Mouse (Mus musculus): ENCODE data around the gene Adarb1. TPM values are rescaled to one million over a fixed set of nuclear protein-coding genes. Genes with fewer than 3 reads are reported as not detected.

The Adarb1 gene
- polyA plus RNA-seq, 1 experiment: 3.3 TPM

DNA sequence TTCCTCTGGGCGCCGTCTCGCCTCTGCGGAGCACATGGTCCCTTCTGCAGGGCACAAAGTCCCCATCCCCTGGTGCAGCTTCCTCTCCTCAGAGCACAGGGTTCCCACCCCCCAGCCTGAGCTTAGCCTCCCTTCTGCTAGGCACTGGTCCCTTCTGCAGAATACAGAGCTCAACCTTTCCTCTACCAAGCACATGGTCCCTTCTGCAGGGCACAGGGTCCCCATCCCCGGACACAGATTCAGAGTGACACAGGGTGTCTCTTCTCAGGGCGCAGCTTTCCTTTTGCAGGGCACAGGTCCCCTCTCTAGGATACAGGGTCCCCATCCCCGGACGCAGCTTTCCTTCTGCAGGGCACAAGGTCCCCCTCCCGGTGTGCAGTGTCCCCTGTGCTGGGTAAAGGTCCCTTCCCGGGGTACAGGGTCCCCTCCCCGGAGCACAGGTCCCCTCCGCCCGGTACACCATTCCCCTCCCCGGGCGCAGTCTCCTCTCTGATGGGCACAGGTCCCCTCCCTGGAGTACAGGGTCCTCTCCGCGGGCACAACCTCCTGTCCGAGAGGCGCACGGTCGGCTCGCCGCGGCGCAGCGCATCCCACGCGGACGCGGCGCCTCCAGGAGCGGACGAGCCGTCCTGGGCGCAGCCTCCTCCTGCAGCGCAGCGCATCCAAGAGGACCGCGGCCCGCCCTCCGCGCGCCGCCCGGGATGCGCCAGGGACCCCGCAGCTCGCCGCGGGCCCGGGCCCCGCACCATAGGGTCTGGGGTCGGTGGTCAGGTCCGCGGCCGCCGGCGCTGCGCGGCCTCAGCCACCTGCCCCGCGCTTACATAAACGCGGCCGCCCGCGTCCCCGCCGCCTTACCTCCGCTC lies 599 bp downstream of the Adarb1 start:
- Histone ChIP-seq H3K79me3 (ENCODE audit: low read depth) (peaks cover 2% of the 10 kb centered on the region), H3K4me3 (ENCODE audit: insufficient read depth, poor library complexity, severe bottlenecking) (peak overlapping the region; percentile 56), H3ac (ENCODE audit: control insufficient read depth, insufficient read length, low read depth) (peak overlapping the region; percentile 75), H3K27me3 (ENCODE audit: control insufficient read depth, insufficient read depth, insufficient read length) (no peaks in the 10 kb centered on the region), H3K79me2 (ENCODE audit: control insufficient read depth, insufficient read depth) (peaks cover 20% of the 10 kb centered on the region), H3K36me3 (ENCODE audit: control insufficient read depth, insufficient read depth) (no peaks in the 10 kb centered on the region)
- no peak for TF ChIP-seq CEBPB (IDR thresholded peaks at IDR 0.05; ENCODE audit: low read depth)
- no peak for TF ChIP-seq MYOD1 (IDR thresholded peaks at IDR 0.05; ENCODE audit: control insufficient read depth, insufficient read length, low read depth)
- no peak for TF ChIP-seq MYOG (IDR thresholded peaks at IDR 0.05; ENCODE audit: control insufficient read depth, extremely low read depth, insufficient read length)
- no peak for TF ChIP-seq FOSL1 (IDR thresholded peaks at IDR 0.05; ENCODE audit: insufficient read depth, low read length, poor library complexity, severe bottlenecking)
- no peak for TF ChIP-seq USF1 (IDR thresholded peaks at IDR 0.05; ENCODE audit: low read depth)
- no peak for TF ChIP-seq CTCF (IDR thresholded peaks at IDR 0.05; ENCODE audit: control insufficient read depth, insufficient read depth, insufficient read length)

DNA sequence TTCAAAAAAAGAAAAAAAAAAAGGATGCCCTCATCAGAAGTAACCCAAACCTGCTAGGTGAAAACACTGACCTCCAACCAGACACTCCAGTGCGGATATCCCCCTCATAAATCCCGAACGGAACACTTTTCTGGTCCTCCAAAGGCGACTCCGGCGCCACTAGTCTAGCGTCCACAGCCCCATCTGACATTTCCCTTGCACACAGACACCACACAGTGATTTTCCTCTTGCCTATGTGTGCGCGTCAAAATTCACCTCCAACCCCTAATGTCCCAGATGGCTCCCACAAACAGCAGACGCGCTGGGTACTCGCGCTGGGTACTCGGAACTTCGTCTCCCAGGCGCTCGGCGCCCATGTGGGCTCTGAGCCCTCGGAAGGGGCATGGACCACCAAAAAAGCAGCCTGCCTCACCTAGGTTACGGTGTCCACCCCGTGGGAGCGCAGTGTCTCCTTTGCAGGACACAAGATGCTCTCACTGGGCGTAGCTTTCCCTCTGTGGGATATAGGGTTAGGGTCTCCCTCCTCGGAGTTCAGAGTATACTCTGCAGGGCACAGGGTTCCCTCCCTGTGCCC lies 1.3 kb downstream of the Adarb1 start:
- Histone ChIP-seq H3K79me3 (ENCODE audit: low read depth) (peaks cover 2% of the 10 kb centered on the region), H3K36me3 (ENCODE audit: control insufficient read depth, insufficient read depth) (no peaks in the 10 kb centered on the region), H3ac (ENCODE audit: control insufficient read depth, insufficient read length, low read depth) (peak overlapping the region; percentile 75), H3K27me3 (ENCODE audit: control insufficient read depth, insufficient read depth, insufficient read length) (no peaks in the 10 kb centered on the region), H3K79me2 (ENCODE audit: control insufficient read depth, insufficient read depth) (peaks cover 20% of the 10 kb centered on the region), H3K4me3 (ENCODE audit: insufficient read depth, poor library complexity, severe bottlenecking) (peak overlapping the region; percentile 56)
- TF ChIP-seq MAX (IDR thresholded peaks at IDR 0.05) (no peak), FOSL1 (IDR thresholded peaks at IDR 0.05; ENCODE audit: insufficient read depth, low read length, poor library complexity, severe bottlenecking) (no peak), CEBPB (IDR thresholded peaks at IDR 0.05; ENCODE audit: low read depth) (no peak), MYOD1 (IDR thresholded peaks at IDR 0.05; ENCODE audit: control insufficient read depth, insufficient read length, low read depth) (no peak), CTCF (IDR thresholded peaks at IDR 0.05; ENCODE audit: control insufficient read depth, insufficient read depth, insufficient read length) (no peak), USF1 (IDR thresholded peaks at IDR 0.05; ENCODE audit: low read depth) (no peak), MYOG (IDR thresholded peaks at IDR 0.05; ENCODE audit: control insufficient read depth, extremely low read depth, insufficient read length) (no peak)

DNA sequence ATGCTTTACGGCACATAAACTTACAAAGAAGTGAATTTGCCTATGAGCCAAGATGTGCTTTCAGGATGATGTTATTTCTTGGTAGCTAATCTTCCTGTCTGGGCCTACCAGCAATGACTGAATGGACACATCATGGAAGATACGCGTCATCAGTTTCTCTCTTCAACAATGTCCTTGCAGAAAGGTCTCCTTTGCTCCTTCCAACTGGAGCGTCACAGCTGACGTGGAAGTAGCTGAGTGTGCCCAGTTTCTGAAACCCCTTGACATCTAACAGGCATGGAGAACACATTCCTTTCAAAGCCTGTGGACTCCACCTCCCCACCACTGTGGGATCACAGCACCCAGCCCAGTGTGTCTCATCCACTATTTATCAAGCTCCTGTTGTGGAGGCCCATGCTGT lies 2.2 kb downstream of the Adarb1 start:
- TF ChIP-seq FOSL1 (IDR thresholded peaks at IDR 0.05; ENCODE audit: insufficient read depth, low read length, poor library complexity, severe bottlenecking) (no peak), CEBPB (IDR thresholded peaks at IDR 0.05; ENCODE audit: low read depth) (no peak), USF1 (IDR thresholded peaks at IDR 0.05; ENCODE audit: low read depth) (no peak), CTCF (IDR thresholded peaks at IDR 0.05; ENCODE audit: control insufficient read depth, insufficient read depth, insufficient read length) (no peak), MYOD1 (IDR thresholded peaks at IDR 0.05; ENCODE audit: control insufficient read depth, insufficient read length, low read depth) (no peak), MAX (IDR thresholded peaks at IDR 0.05) (no peak), MYOG (IDR thresholded peaks at IDR 0.05; ENCODE audit: control insufficient read depth, extremely low read depth, insufficient read length) (no peak)
- no peak overlapping the region for H3ac ChIP-seq (ENCODE audit: control insufficient read depth, insufficient read length, low read depth)
- peaks cover 2% of the 10 kb centered on the region for H3K79me3 ChIP-seq (ENCODE audit: low read depth)
- no peaks in the 10 kb centered on the region for H3K36me3 ChIP-seq (ENCODE audit: control insufficient read depth, insufficient read depth)
- H3K27me3 ChIP-seq (ENCODE audit: control insufficient read depth, insufficient read depth, insufficient read length): no peaks in the 10 kb centered on the region
- H3K4me3 ChIP-seq (ENCODE audit: insufficient read depth, poor library complexity, severe bottlenecking): no peak overlapping the region
- peaks cover 20% of the 10 kb centered on the region for H3K79me2 ChIP-seq (ENCODE audit: control insufficient read depth, insufficient read depth)

DNA sequence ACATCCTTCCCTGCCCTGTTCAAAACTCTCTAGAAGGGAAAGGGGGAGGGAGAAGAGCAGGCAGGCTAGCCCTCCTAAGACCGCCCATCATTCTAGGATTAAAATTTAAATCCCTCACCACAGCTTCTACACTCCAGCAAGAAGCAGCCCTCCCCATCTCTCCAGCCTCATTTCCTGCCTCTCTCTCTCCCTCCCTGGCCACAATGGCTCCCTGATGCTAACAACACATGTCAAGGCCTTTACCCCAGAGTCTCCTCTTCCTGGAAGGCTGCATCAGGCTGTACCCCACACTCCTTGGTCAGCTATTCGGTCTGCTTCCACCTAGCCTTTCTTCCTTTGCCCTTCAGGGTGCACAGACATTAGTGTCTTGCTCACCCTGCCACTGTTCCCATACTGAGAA lies 4.3 kb downstream of the Adarb1 start:
- TF ChIP-seq MYOD1 (IDR thresholded peaks at IDR 0.05; ENCODE audit: control insufficient read depth, insufficient read length, low read depth): no peak
- no peak for TF ChIP-seq USF1 (IDR thresholded peaks at IDR 0.05; ENCODE audit: low read depth)
- TF ChIP-seq FOSL1 (IDR thresholded peaks at IDR 0.05; ENCODE audit: insufficient read depth, low read length, poor library complexity, severe bottlenecking): no peak
- no peak for TF ChIP-seq CEBPB (IDR thresholded peaks at IDR 0.05; ENCODE audit: low read depth)
- TF ChIP-seq CTCF (IDR thresholded peaks at IDR 0.05; ENCODE audit: control insufficient read depth, insufficient read depth, insufficient read length): no peak
- TF ChIP-seq MYOG (IDR thresholded peaks at IDR 0.05; ENCODE audit: control insufficient read depth, extremely low read depth, insufficient read length): no peak
- H3ac ChIP-seq (ENCODE audit: control insufficient read depth, insufficient read length, low read depth): no peak overlapping the region
- peaks cover 20% of the 10 kb centered on the region for H3K79me2 ChIP-seq (ENCODE audit: control insufficient read depth, insufficient read depth)
- H3K4me3 ChIP-seq (ENCODE audit: insufficient read depth, poor library complexity, severe bottlenecking): no peak overlapping the region
- no peaks in the 10 kb centered on the region for H3K27me3 ChIP-seq (ENCODE audit: control insufficient read depth, insufficient read depth, insufficient read length)
- no peaks in the 10 kb centered on the region for H3K36me3 ChIP-seq (ENCODE audit: control insufficient read depth, insufficient read depth)
- peaks cover 2% of the 10 kb centered on the region for H3K79me3 ChIP-seq (ENCODE audit: low read depth)

DNA sequence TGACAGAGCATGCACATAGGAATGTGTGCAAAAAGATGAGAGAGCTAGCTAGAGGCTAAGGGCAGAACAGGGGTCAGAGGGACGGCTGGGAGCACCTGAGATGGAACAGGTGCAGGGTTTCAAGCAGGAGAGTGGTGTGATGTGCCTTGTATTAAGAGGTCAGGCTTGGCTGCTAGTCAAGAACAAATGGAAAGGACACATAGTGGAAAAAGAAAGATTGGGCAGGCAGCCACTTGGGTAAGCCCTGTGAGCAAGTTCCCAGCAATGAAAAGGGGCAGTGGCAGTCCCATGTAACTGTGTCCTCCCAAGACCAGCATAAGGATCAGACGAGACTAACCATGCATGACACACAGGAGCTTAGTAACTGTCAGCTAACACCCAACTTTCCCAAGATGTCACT lies 8.9 kb downstream of the Adarb1 start:
- no peaks in the 10 kb centered on the region for H3K36me3 ChIP-seq (ENCODE audit: control insufficient read depth, insufficient read depth)
- no peak for TF ChIP-seq MYOG (IDR thresholded peaks at IDR 0.05; ENCODE audit: control insufficient read depth, extremely low read depth, insufficient read length)
- no peak for TF ChIP-seq USF1 (IDR thresholded peaks at IDR 0.05; ENCODE audit: low read depth)
- no peak for TF ChIP-seq CEBPB (IDR thresholded peaks at IDR 0.05; ENCODE audit: low read depth)
- no peak for TF ChIP-seq FOSL1 (IDR thresholded peaks at IDR 0.05; ENCODE audit: insufficient read depth, low read length, poor library complexity, severe bottlenecking)
- TF ChIP-seq CTCF (IDR thresholded peaks at IDR 0.05; ENCODE audit: control insufficient read depth, insufficient read depth, insufficient read length): no peak
- no peak for TF ChIP-seq MYOD1 (IDR thresholded peaks at IDR 0.05; ENCODE audit: control insufficient read depth, insufficient read length, low read depth)
- no peak for TF ChIP-seq MAX (IDR thresholded peaks at IDR 0.05)

More for the DNA sequence above, 8.9 kb downstream of the Adarb1 start:
- Histone ChIP-seq H3K79me2 (ENCODE audit: control insufficient read depth, insufficient read depth) (peaks cover 25% of the 10 kb centered on the region), H3K4me3 (ENCODE audit: insufficient read depth, poor library complexity, severe bottlenecking) (no peak overlapping the region), H3ac (ENCODE audit: control insufficient read depth, insufficient read length, low read depth) (no peak overlapping the region), H3K27me3 (ENCODE audit: control insufficient read depth, insufficient read depth, insufficient read length) (no peaks in the 10 kb centered on the region), H3K79me3 (ENCODE audit: low read depth) (no peaks in the 10 kb centered on the region)
